Mouse (Mus musculus) stomach, postnatal 0 days (tissue): ENCODE measurements around the gene Neurog2.

Experiments
- CTCF ChIP-seq: IDR thresholded peaks from 2 replicates; pipeline ENCODE4 v1.5.1; 2016; ENCODE audit warnings: antibody characterized with exemption, low read depth, mild to moderate bottlenecking, moderate library complexity
- EP300 ChIP-seq: optimal IDR thresholded peaks from 2 replicates; pipeline ENCODE3; 2016; ENCODE audit warnings: antibody characterized with exemption

- TF ChIP-seq EP300 (no peak), CTCF (0 out of 2 replicates have a peak, but pooled peaks have one; percentile 14)
Measured at GRCm38 (mm10) chr3:127625701-127626399, 7.1 kb upstream of the Neurog2 start.
